Comparison of ENCODE assay signal across 25 mouse cellular contexts in genomic region chr2:76592401-76592924, GRCm38 (mm10). TPM values are rescaled to one million over a fixed set of nuclear protein-coding genes. Genes with fewer than 3 reads are reported as not detected.
"Had no signal": no experiment of that assay in that cellular context is flagged by ENCODE, and none has a peak within 500 bp of the region (broad histone marks: within the 10 kb centered on the region; RNA-seq: fewer than 3 reads in every experiment).

No protein-coding gene starts in this region.

- H3K4me3 ChIP-seq: layer of hippocampus, adult 2 months; limb, embryonic 10.5 days; limb, embryonic 13.5 days; liver, embryonic 12.5 days; liver, embryonic 15.5 days had no signal

- H3K9ac ChIP-seq: limb, embryonic 13.5 days; liver, embryonic 12.5 days; liver, embryonic 15.5 days; lung, embryonic 14.5 days had no signal

- H3K9me3 ChIP-seq: limb, embryonic 10.5 days; limb, embryonic 13.5 days; liver, embryonic 12.5 days; liver, embryonic 15.5 days had no signal

- ATAC-seq: intestine, embryonic 16.5 days; liver, embryonic 12.5 days had no signal

- H3K36me3 ChIP-seq: liver, embryonic 12.5 days; liver, embryonic 15.5 days had no signal

- H3K4me2 ChIP-seq: limb, embryonic 13.5 days; liver, embryonic 12.5 days; liver, embryonic 15.5 days; lung, embryonic 14.5 days; midbrain, embryonic 11.5 days had no signal

- DNase-seq: kidney, adult 18-20 months; layer of hippocampus, adult 9-11 months; liver; lung, embryonic 14.5 days; midbrain, embryonic 14.5 days; right cerebral cortex, adult 18-20 months; right cerebral cortex, postnatal 14 days; right cerebral cortex, postnatal 4 days; thymus, adult 2 months; thymus, postnatal 14 days; thymus, postnatal 4 days had no signal

- H3K4me1 ChIP-seq: limb, embryonic 10.5 days; limb, embryonic 13.5 days; liver, embryonic 12.5 days; liver, embryonic 15.5 days had no signal

- H3K27ac ChIP-seq: kidney, postnatal 0 days; layer of hippocampus, adult 2 months; limb, embryonic 10.5 days; limb, embryonic 13.5 days; liver, embryonic 12.5 days; liver, embryonic 15.5 days; stomach, postnatal 0 days had no signal

- H3K27me3 ChIP-seq: limb, embryonic 13.5 days; liver, embryonic 12.5 days; liver, embryonic 15.5 days had no signal

RNA-seq across cellular contexts. Expression of gene Pjvk, which starts 55.8 kb away (rescaled TPM):
- total RNA-seq: layer of hippocampus, postnatal 25 days; left cerebral cortex, adult 18-20 months; megakaryocyte-erythroid progenitor cell, adult 5-6 weeks; midbrain, postnatal 0 days had no signal
- polyA plus RNA-seq: intestine, embryonic 16.5 days; large intestine, adult 2 months; liver, embryonic 12.5 days; liver, embryonic 15.5 days; thymus, adult 2 months had no signal
